Mouse (Mus musculus) liver, postnatal 0 days (tissue): ENCODE measurements at regions not wholly inside any gene's neighbourhood (a gene's known extent, or its start where the extent isn't known, plus 50 kb on each side); places are given as distances from the start of the nearest gene placed in this dataset.

Experiments used
- CTCF ChIP-seq: sonication (generic); IDR thresholded peaks from 2 replicates; pipeline ENCODE4 v1.5.1; 2016; ENCODE audit warnings: antibody characterized with exemption, low read depth
- EP300 ChIP-seq: IDR thresholded peaks from 2 replicates; pipeline ENCODE4 v1.6.1; 2016; ENCODE audit warnings: antibody characterized with exemption, low read depth, mild to moderate bottlenecking

GRCm38 (mm10) chr10:8089296-8089695, 133.3 kb upstream of the Tab2 start:
- TF ChIP-seq EP300 (no peak), CTCF (no peak)
